Mouse (Mus musculus) small intestine, adult 2 months (tissue): ENCODE results near the gene Atp2b2.

Source experiments
- CTCF ChIP-seq: fragments of 200-500 bp; IDR thresholded peaks from 2 replicates; pipeline ENCODE4 v1.5.1; 2012; ENCODE audit warnings: low read depth, mild to moderate bottlenecking, control low read depth, inconsistent platforms, low read length, moderate library complexity, mixed read lengths; ENCODE audit not compliant: insufficient replicate concordance, insufficient read length; ENCODE audit errors: extremely low read depth
- POLR2A ChIP-seq: fragments of 200-500 bp; IDR thresholded peaks from 2 replicates; pipeline ENCODE4 v1.6.1; 2012; ENCODE audit warnings: low read depth, mild to moderate bottlenecking, control low read depth, inconsistent platforms, low read length, moderate library complexity

GRCm38 (mm10) chr6:113998413-113998812 is 44.0 kb downstream of the Atp2b2 start:
- TF ChIP-seq POLR2A (no peak), CTCF (no peak)
